Mouse (Mus musculus) limb, embryonic 13.5 days (tissue): ENCODE data around the gene D5Ertd579e. TPM values are rescaled to one million over a fixed set of nuclear protein-coding genes. Genes with fewer than 3 reads are reported as not detected.

Source experiments
- ATAC-seq: fragments of 200-750 bp; cut with Nextera tagmentation; 2 replicates; pipeline ENCODE4 v1.8.0; 2017; ENCODE audit warnings: low read depth, moderate number of reproducible peaks, moderate TSS enrichment; ENCODE audit not compliant: low FRiP score
- H3K27ac ChIP-seq: fragments of 300-500 bp; sonication (generic); 2 replicates; pipeline ENCODE4 v1.5.1; 2015; ENCODE audit warnings: inconsistent platforms, mild to moderate bottlenecking, moderate library complexity
- H3K27me3 ChIP-seq: fragments of 300-500 bp; sonication (generic); 2 replicates; pipeline ENCODE4 v1.6.1; 2015; ENCODE audit warnings: mild to moderate bottlenecking, inconsistent platforms
- H3K36me3 ChIP-seq: fragments of 300-500 bp; sonication (generic); 2 replicates; pipeline ENCODE4 v1.6.1; 2015; ENCODE audit warnings: inconsistent platforms, mild to moderate bottlenecking, moderate library complexity
- H3K4me1 ChIP-seq: fragments of 300-500 bp; sonication (generic); 2 replicates; pipeline ENCODE4 v1.6.1; 2015; ENCODE audit warnings: inconsistent platforms
- H3K4me2 ChIP-seq: fragments of 300-500 bp; sonication (generic); replicated peaks from 2 replicates; pipeline ENCODE4 v1.6.1; 2015; ENCODE audit warnings: inconsistent platforms, mild to moderate bottlenecking, moderate library complexity
- H3K4me3 ChIP-seq: fragments of 300-500 bp; sonication (generic); 2 replicates; pipeline ENCODE4 v1.5.1; 2015; ENCODE audit warnings: moderate library complexity, mild to moderate bottlenecking, inconsistent platforms
- H3K9ac ChIP-seq: fragments of 300-500 bp; sonication (generic); 2 replicates; pipeline ENCODE4 v1.6.1; 2015; ENCODE audit warnings: mild to moderate bottlenecking, inconsistent platforms
- H3K9me3 ChIP-seq: fragments of 300-500 bp; sonication (generic); 2 replicates; pipeline ENCODE4 v1.6.1; 2016; ENCODE audit warnings: inconsistent platforms
- WGBS: fragments of 180-500 bp; shearing (Covaris S2); methylation state at CpG from one replicate; pipeline ENCODE4 v1.1.7; 2015; 5-methylcytosine and 5-hydroxymethylcytosine counted together
- polyA plus RNA-seq: library from polyadenylated mRNA; unstranded; fragments of >200 nt; fragmentation: Nextera tagmentation; extraction: Ambion mirVana; gene quantifications from 2 replicates; pipeline ENCODE4 v1.2.1, GENCODE M21; 2015

D5Ertd579e gene
- polyA plus RNA-seq, 1 experiment from 2014 or later: 21.4 TPM

- ATAC-seq: no peak
- H3K27ac ChIP-seq: no peak overlapping the region
- no peaks in the 10 kb centered on the region for H3K9me3 ChIP-seq
- WGBS: 77% methylated on average over 3 of the region's 3 CpGs
- no peak overlapping the region for H3K9ac ChIP-seq
- H3K4me3 ChIP-seq: no peak overlapping the region
- no peaks in the 10 kb centered on the region for H3K27me3 ChIP-seq
- H3K4me2 ChIP-seq: no peak overlapping the region
- peaks cover 3% of the 10 kb centered on the region; the same call in 1 of the 2 replicates for H3K4me1 ChIP-seq
- H3K36me3 ChIP-seq: peaks cover 11% of the 10 kb centered on the region
Measured at GRCm38 (mm10) chr5:36594344-36594743, 101.5 kb downstream of the D5Ertd579e start.

- no peak for ATAC-seq
- no peak within 1 kb of the TSS for H3K4me2 ChIP-seq
- no peaks in the 10 kb centered on the region for H3K9me3 ChIP-seq
- no peak within 1 kb of the TSS for H3K4me3 ChIP-seq
- peaks cover 3% of the 10 kb centered on the region; the same call in 1 of the 2 replicates for H3K4me1 ChIP-seq
- WGBS: 60% methylated on average over 5 of the region's 5 CpGs
- H3K9ac ChIP-seq: no peak within 1 kb of the TSS
- 0 out of 2 replicates have a peak, but pooled peaks cover 1% of the 10 kb centered on the region for H3K36me3 ChIP-seq
- no peaks in the 10 kb centered on the region for H3K27me3 ChIP-seq
- H3K27ac ChIP-seq: no peak within 1 kb of the TSS
Measured at GRCm38 (mm10) chr5:36593176-36593575, 102.6 kb downstream of the D5Ertd579e start, which contains the start of gene Tbc1d14. Gene Tbc1d14, minus strand, starts transcription at chr5:36593276.

- Histone ChIP-seq H3K9me3 (no peaks in the 10 kb centered on the region), H3K27me3 (0 out of 2 replicates have a peak, but pooled peaks cover 6% of the 10 kb centered on the region), H3K36me3 (no peaks in the 10 kb centered on the region), H3K9ac (no peak overlapping the region), H3K27ac (no peak overlapping the region), H3K4me2 (no peak overlapping the region), H3K4me3 (no peak overlapping the region), H3K4me1 (no peaks in the 10 kb centered on the region)
- WGBS: 64% methylated on average over 5 of the region's 5 CpGs
- ATAC-seq: no peak
Measured at GRCm38 (mm10) chr5:36590499-36590920, 105.3 kb downstream of the D5Ertd579e start.

GRCm38 (mm10) chr5:36584299-36584698, 111.5 kb downstream of the D5Ertd579e start:
- ATAC-seq: no peak
- Histone ChIP-seq H3K9me3 (no peaks in the 10 kb centered on the region), H3K27me3 (0 out of 2 replicates have a peak, but pooled peaks cover 6% of the 10 kb centered on the region), H3K4me1 (peaks cover 17% of the 10 kb centered on the region), H3K36me3 (no peaks in the 10 kb centered on the region), H3K4me3 (no peak overlapping the region), H3K4me2 (no peak overlapping the region), H3K9ac (no peak overlapping the region), H3K27ac (no peak overlapping the region)
- WGBS: 63% methylated on average over 6 of the region's 6 CpGs

- Histone ChIP-seq H3K4me2 (peak overlapping the region; percentile 99), H3K9me3 (no peaks in the 10 kb centered on the region), H3K9ac (peak overlapping the region; percentile 69), H3K27me3 (0 out of 2 replicates have a peak, but pooled peaks cover 6% of the 10 kb centered on the region), H3K4me3 (peak overlapping the region; percentile 66), H3K4me1 (peaks cover 17% of the 10 kb centered on the region), H3K36me3 (no peaks in the 10 kb centered on the region), H3K27ac (peak overlapping the region; percentile 75)
- WGBS: 2% methylated on average over 54 of the region's 54 CpGs
- peak; percentile 98 for ATAC-seq
Measured at GRCm38 (mm10) chr5:36581924-36582642, 113.7 kb downstream of the D5Ertd579e start.

- H3K27ac ChIP-seq: no peak overlapping the region
- H3K4me3 ChIP-seq: peak overlapping the region; percentile 66
- no peaks in the 10 kb centered on the region for H3K36me3 ChIP-seq
- H3K9ac ChIP-seq: peak overlapping the region; percentile 67
- peak overlapping the region; percentile 99 for H3K4me2 ChIP-seq
- peaks cover 17% of the 10 kb centered on the region for H3K4me1 ChIP-seq
- ATAC-seq: no peak
- no peaks in the 10 kb centered on the region for H3K9me3 ChIP-seq
- H3K27me3 ChIP-seq: 0 out of 2 replicates have a peak, but pooled peaks cover 6% of the 10 kb centered on the region
- WGBS: 2% methylated on average over 29 of the region's 40 CpGs
Measured at GRCm38 (mm10) chr5:36581259-36581923, 114.4 kb downstream of the D5Ertd579e start.

- no peaks in the 10 kb centered on the region for H3K27me3 ChIP-seq
- no peak overlapping the region for H3K9ac ChIP-seq
- H3K4me3 ChIP-seq: no peak overlapping the region
- no peak for ATAC-seq
- H3K36me3 ChIP-seq: no peaks in the 10 kb centered on the region
- H3K27ac ChIP-seq: no peak overlapping the region
- H3K9me3 ChIP-seq: no peaks in the 10 kb centered on the region
- 59% methylated on average over 7 of the region's 7 CpGs for WGBS
- H3K4me2 ChIP-seq: no peak overlapping the region
- H3K4me1 ChIP-seq: peaks cover 22% of the 10 kb centered on the region
Measured at GRCm38 (mm10) chr5:36579967-36580366, 115.9 kb downstream of the D5Ertd579e start.

GRCm38 (mm10) chr5:36578982-36579381, 116.8 kb downstream of the D5Ertd579e start:
- Histone ChIP-seq H3K4me2 (no peak overlapping the region), H3K9me3 (no peaks in the 10 kb centered on the region), H3K27me3 (no peaks in the 10 kb centered on the region), H3K4me1 (peaks cover 32% of the 10 kb centered on the region), H3K36me3 (no peaks in the 10 kb centered on the region), H3K4me3 (no peak overlapping the region), H3K27ac (no peak overlapping the region), H3K9ac (no peak overlapping the region)
- ATAC-seq: no peak
- WGBS: 86% methylated on average over 2 of the region's 2 CpGs

GRCm38 (mm10) chr5:36576457-36576856, 119.4 kb downstream of the D5Ertd579e start:
- Histone ChIP-seq H3K27me3 (no peaks in the 10 kb centered on the region), H3K4me3 (no peak overlapping the region), H3K4me1 (peaks cover 34% of the 10 kb centered on the region), H3K27ac (no peak overlapping the region), H3K9me3 (no peaks in the 10 kb centered on the region), H3K36me3 (peaks cover 4% of the 10 kb centered on the region), H3K9ac (no peak overlapping the region), H3K4me2 (no peak overlapping the region)
- no peak for ATAC-seq
- WGBS: 92% methylated on average over 3 of the region's 3 CpGs

GRCm38 (mm10) chr5:36575745-36576144, 120.1 kb downstream of the D5Ertd579e start:
- Histone ChIP-seq H3K4me3 (no peak overlapping the region), H3K36me3 (peaks cover 11% of the 10 kb centered on the region), H3K27ac (no peak overlapping the region), H3K27me3 (no peaks in the 10 kb centered on the region), H3K4me2 (no peak overlapping the region), H3K4me1 (peaks cover 27% of the 10 kb centered on the region), H3K9ac (no peak overlapping the region), H3K9me3 (no peaks in the 10 kb centered on the region)
- ATAC-seq: no peak
- WGBS: 68% methylated on average over 1 of the region's 1 CpGs

GRCm38 (mm10) chr5:36575227-36575626, 120.6 kb downstream of the D5Ertd579e start:
- Histone ChIP-seq H3K9me3 (no peaks in the 10 kb centered on the region), H3K36me3 (peaks cover 15% of the 10 kb centered on the region), H3K4me3 (no peak overlapping the region), H3K27me3 (no peaks in the 10 kb centered on the region), H3K4me1 (peaks cover 22% of the 10 kb centered on the region), H3K27ac (no peak overlapping the region), H3K9ac (no peak overlapping the region), H3K4me2 (no peak overlapping the region)
- 82% methylated on average over 3 of the region's 3 CpGs for WGBS
- ATAC-seq: no peak

GRCm38 (mm10) chr5:36574147-36574870, 121.5 kb downstream of the D5Ertd579e start:
- no peak overlapping the region for H3K9ac ChIP-seq
- peaks cover 22% of the 10 kb centered on the region for H3K36me3 ChIP-seq
- no peak overlapping the region for H3K4me3 ChIP-seq
- peaks cover 22% of the 10 kb centered on the region for H3K4me1 ChIP-seq
- no peak overlapping the region for H3K4me2 ChIP-seq
- H3K27me3 ChIP-seq: no peaks in the 10 kb centered on the region
- no peak for ATAC-seq
- 43% methylated on average over 8 of the region's 8 CpGs for WGBS
- H3K9me3 ChIP-seq: no peaks in the 10 kb centered on the region
- H3K27ac ChIP-seq: peak overlapping the region; percentile 34; the same call in 1 of the 2 replicates
